Mouse (Mus musculus) left cerebral cortex, adult 2 months (tissue): ENCODE data around the gene Lrrc58. TPM values are rescaled to one million over a fixed set of nuclear protein-coding genes. Genes with fewer than 3 reads are reported as not detected.

Experiments
- DNase-seq, 2 experiments: peaks; one replicate each; pipeline ENCODE4 v3.0.0; 2021 to 2022; ENCODE audit warnings: low spot score in 2 of 2, mixed read lengths in 1 of 2; ENCODE audit errors: extremely low spot score in 1 of 2
- H3K27ac ChIP-seq: fragments of 200-600 bp; 2 replicates; pipeline ENCODE4 v1.8.1; 2022
- H3K4me3 ChIP-seq: fragments of 200-600 bp; 2 replicates; pipeline ENCODE4 v1.8.1; 2022
- CTCF ChIP-seq: fragments of 200-600 bp; IDR thresholded peaks from 2 replicates; pipeline ENCODE4 v1.8.1; 2022; ENCODE audit warnings: antibody characterized with exemption, mild to moderate bottlenecking, moderate library complexity
- intact Hi-C: fragments of 180-260 bp; cut with DNase I; formaldehyde crosslinking; loops from one replicate; pipeline ENCODE4 v1.15.1; 2025
- total RNA-seq, 2 experiments: library from RNA; stranded (reverse); gene quantifications; 2 replicates each; pipeline ENCODE4 v1.2.3; 2021

Lrrc58 gene
- total RNA-seq, 2 experiments from 2014 or later, result 105 to 106 TPM

- no peak for TF ChIP-seq CTCF
- intact Hi-C loops, result loop anchor here (2.0 to 5.0 kb wide), 3 partner anchors 68 to 326 kb away; no protein-coding TSS in a partner anchor
- Histone ChIP-seq H3K27ac (peak overlapping the region; percentile 58), H3K4me3 (peak overlapping the region; percentile 5; the same call in 1 of the 2 replicates)
- DNase-seq, result no peak
Observed at GRCm38 (mm10) chr16:37871112-37871715, 3.0 kb downstream of the Lrrc58 start.

DNA sequence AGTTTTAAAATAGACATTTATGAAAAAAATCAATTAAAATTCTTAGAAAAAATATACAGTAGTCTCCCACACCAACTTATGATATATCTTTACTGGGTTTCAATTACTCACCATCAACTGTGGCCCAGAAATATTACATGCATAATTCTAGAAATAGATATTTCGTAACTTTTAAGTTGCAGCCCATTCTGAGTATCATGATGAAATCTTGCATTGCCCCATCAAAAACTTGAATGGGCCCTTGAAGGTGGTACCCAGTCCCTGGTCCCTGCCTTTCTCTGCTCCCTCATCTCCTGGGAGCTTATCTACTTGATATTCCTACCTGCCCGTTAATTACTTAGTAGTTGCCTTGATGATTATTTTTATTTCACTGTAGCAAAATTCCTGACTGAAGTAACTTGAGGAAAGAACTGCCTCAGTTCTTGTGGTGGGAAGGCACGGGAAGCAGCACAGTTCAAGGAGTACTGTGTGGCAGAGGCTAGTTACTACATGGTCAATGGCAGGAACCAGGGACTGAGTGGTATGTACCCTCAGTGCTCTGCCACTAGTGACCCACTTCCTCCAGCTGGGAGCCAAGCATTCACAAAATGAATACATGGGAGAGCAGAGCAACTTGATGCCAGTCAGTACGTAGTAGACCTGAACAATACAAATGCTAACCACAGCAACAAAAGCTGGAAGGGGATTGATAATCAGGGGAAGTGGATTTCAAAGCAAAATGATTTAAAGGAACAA is 6.5 kb downstream of the Lrrc58 start:
- no peak for DNase-seq
- Histone ChIP-seq H3K27ac (no peak overlapping the region), H3K4me3 (no peak overlapping the region)
- no peak for TF ChIP-seq CTCF
- intact Hi-C loops, result loop anchor here (5.0 kb wide), 2 partner anchors 98 to 323 kb away; no protein-coding TSS in a partner anchor

GRCm38 (mm10) chr16:37877406-37877805 is 9.2 kb downstream of the Lrrc58 start:
- intact Hi-C loops, result no loop called here
- TF ChIP-seq CTCF, result no peak
- Histone ChIP-seq H3K4me3 (no peak overlapping the region), H3K27ac (no peak overlapping the region)
- DNase-seq, result no peak

GRCm38 (mm10) chr16:37878951-37879505 is 10.8 kb downstream of the Lrrc58 start:
- no peak overlapping the region for H3K4me3 ChIP-seq
- no peak for TF ChIP-seq CTCF
- H3K27ac ChIP-seq, result no peak overlapping the region
- intact Hi-C loops, result no loop called here
- no peak for DNase-seq

GRCm38 (mm10) chr16:37879750-37880419 is 11.7 kb downstream of the Lrrc58 start:
- no peak overlapping the region for H3K27ac ChIP-seq
- intact Hi-C loops, result no loop called here
- TF ChIP-seq CTCF, result no peak
- DNase-seq, result no peak
- no peak overlapping the region for H3K4me3 ChIP-seq

GRCm38 (mm10) chr16:37881168-37881567 is 13.0 kb downstream of the Lrrc58 start:
- DNase-seq, result no peak
- Histone ChIP-seq H3K4me3 (no peak overlapping the region), H3K27ac (no peak overlapping the region)
- intact Hi-C loops, result no loop called here
- no peak for TF ChIP-seq CTCF

- Histone ChIP-seq H3K4me3 (no peak overlapping the region), H3K27ac (no peak overlapping the region)
- intact Hi-C loops, result no loop called here
- TF ChIP-seq CTCF, result no peak
- no peak for DNase-seq
Observed at GRCm38 (mm10) chr16:37888986-37889385, 20.8 kb downstream of the Lrrc58 start.

DNA sequence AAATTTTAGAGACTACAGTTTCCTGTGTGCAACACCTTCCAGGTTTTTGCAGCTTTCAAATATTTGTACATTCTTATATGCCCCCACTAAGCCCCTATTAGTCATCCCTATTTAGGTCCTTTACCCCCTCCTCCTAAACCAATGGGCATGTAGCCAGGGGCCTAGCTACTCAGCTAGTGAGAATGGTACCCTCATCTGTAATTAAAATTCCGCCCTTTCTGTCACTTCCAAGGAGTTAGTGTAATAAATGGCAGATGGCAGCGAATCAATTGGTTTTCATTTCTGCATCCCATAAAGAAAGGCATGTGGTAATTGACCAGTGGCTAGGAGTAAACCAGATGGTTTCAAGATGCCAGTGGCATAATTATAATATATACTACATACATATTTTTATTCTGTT is 24.5 kb downstream of the Lrrc58 start:
- intact Hi-C loops, result no loop called here
- H3K4me3 ChIP-seq, result no peak overlapping the region
- no peak overlapping the region for H3K27ac ChIP-seq
- no peak for TF ChIP-seq CTCF
- DNase-seq, result no peak

DNA sequence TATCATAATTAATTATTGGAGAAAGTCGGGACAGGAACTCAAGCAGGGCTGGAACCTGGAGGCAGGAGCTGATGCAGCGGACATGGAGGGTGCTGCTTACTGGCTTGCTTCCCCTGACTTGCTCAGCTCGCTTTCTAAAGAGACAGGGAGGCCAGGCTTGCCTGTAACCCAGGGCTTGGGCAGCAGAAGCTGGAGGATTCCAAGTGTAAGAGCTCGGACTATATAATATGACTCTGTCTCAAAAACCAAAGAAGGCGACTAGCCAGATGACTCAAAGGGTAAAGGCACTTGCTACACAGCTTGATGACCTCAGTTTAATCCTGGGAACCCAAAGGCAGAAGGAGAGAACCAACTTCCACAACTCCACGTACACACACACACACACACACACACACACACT is 25.2 kb downstream of the Lrrc58 start:
- intact Hi-C loops, result no loop called here

GRCm38 (mm10) chr16:37893942-37894341 is 25.8 kb downstream of the Lrrc58 start:
- intact Hi-C loops, result no loop called here
- H3K4me3 ChIP-seq, result no peak overlapping the region
- TF ChIP-seq CTCF, result no peak
- DNase-seq, result no peak
- no peak overlapping the region for H3K27ac ChIP-seq

More for the DNA sequence above, 25.2 kb downstream of the Lrrc58 start:
- Histone ChIP-seq H3K4me3 (no peak overlapping the region), H3K27ac (no peak overlapping the region)
- no peak for TF ChIP-seq CTCF
- DNase-seq, result no peak

- DNase-seq, result no peak
- no peak overlapping the region for H3K27ac ChIP-seq
- no peak for TF ChIP-seq CTCF
- intact Hi-C loops, result no loop called here
- H3K4me3 ChIP-seq, result no peak overlapping the region
Observed at GRCm38 (mm10) chr16:37898790-37899189, 30.6 kb downstream of the Lrrc58 start.

DNA sequence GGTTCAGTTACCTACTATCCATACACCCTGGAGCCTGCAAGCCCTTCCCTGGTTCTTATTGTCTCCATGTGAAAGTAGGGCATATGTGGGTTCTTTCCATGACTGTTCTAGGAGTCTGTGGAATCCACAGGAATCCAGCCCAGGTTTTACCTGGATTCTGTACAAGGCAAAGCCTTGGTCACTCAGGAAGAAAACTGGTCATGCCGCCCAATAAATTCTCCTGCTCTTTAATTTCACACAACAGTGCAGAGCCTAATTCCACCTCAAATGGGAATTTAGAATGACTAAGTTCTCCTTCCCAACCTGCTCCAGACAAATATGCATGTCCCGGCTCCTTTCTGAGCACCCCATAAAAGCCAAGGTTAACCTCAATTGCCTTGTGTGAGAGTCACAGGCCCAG is 31.2 kb downstream of the Lrrc58 start:
- no peak for TF ChIP-seq CTCF
- Histone ChIP-seq H3K27ac (no peak overlapping the region), H3K4me3 (no peak overlapping the region)
- intact Hi-C loops, result no loop called here
- DNase-seq, result no peak
